Mouse (Mus musculus): ENCODE measurements at regions not wholly inside any gene's neighbourhood (a gene's known extent, or its start where the extent isn't known, plus 50 kb on each side); places are given as distances from the start of the nearest gene placed in this dataset.

- no peak for TF ChIP-seq E2F4 (IDR thresholded peaks at IDR 0.05; ENCODE audit: insufficient read depth)
- TF ChIP-seq MYOD1 (IDR thresholded peaks at IDR 0.05; ENCODE audit: control insufficient read depth in 1 of 3, insufficient read length in 2 of 3, low read depth in 2 of 3), result no peak
- TF ChIP-seq REST (IDR thresholded peaks at IDR 0.05; ENCODE audit: insufficient read depth, insufficient read length), result no peak
- TF ChIP-seq TCF3 (IDR thresholded peaks at IDR 0.05; ENCODE audit: insufficient read length, low read depth), result no peak
- TF ChIP-seq USF1 (IDR thresholded peaks at IDR 0.05; ENCODE audit: low read depth), result no peak
- Histone ChIP-seq H3K27me3 (ENCODE audit: control insufficient read depth, insufficient read depth, insufficient read length) (no peaks in the 10 kb centered on the region), H3K79me2 (ENCODE audit: control insufficient read depth, insufficient read depth) (no peaks in the 10 kb centered on the region), H3K4me2 (ENCODE audit: low read depth) (no peak overlapping the region), H3K4me3 (no peak overlapping the region), H3ac (ENCODE audit: control insufficient read depth, insufficient read length) (no peak overlapping the region), H3K36me3 (ENCODE audit: control insufficient read depth, insufficient read depth) (no peaks in the 10 kb centered on the region)
Measured at GRCm38 (mm10) chr15:42838839-42839238, 2704.7 kb downstream of the 9330182O14Rik start.

- no peak overlapping the region for H3K4me3 ChIP-seq
- H3K79me2 ChIP-seq (ENCODE audit: control insufficient read depth, insufficient read depth), result no peaks in the 10 kb centered on the region
- no peaks in the 10 kb centered on the region for H3K27me3 ChIP-seq (ENCODE audit: control insufficient read depth, insufficient read depth, insufficient read length)
- TF ChIP-seq MYOD1 (IDR thresholded peaks at IDR 0.05; ENCODE audit: control insufficient read depth in 1 of 3, insufficient read length in 2 of 3, low read depth in 2 of 3), result no peak
- no peak for TF ChIP-seq POLR2AphosphoS2 (IDR thresholded peaks at IDR 0.05; ENCODE audit: insufficient read length, low read depth)
- no peak for TF ChIP-seq E2F4 (IDR thresholded peaks at IDR 0.05; ENCODE audit: insufficient read depth)
- TF ChIP-seq SRF (IDR thresholded peaks at IDR 0.05; ENCODE audit: control insufficient read depth, insufficient read length, low read depth), result no peak
- TF ChIP-seq REST (IDR thresholded peaks at IDR 0.05; ENCODE audit: insufficient read depth, insufficient read length), result no peak
- no peak for TF ChIP-seq TCF12 (IDR thresholded peaks at IDR 0.05; ENCODE audit: insufficient read depth, poor library complexity, severe bottlenecking)
- no peak for TF ChIP-seq CEBPB (IDR thresholded peaks at IDR 0.05; ENCODE audit: insufficient read depth, poor library complexity, severe bottlenecking)
- TF ChIP-seq TCF3 (IDR thresholded peaks at IDR 0.05; ENCODE audit: insufficient read length, low read depth), result no peak
- no peak for TF ChIP-seq POLR2A (IDR thresholded peaks at IDR 0.05; ENCODE audit: insufficient read length, low read depth)
- no peak for TF ChIP-seq MYOG (IDR thresholded peaks at IDR 0.05; ENCODE audit: control insufficient read depth in 1 of 3, insufficient read depth in 1 of 3, insufficient read length in 2 of 3, low read depth in 2 of 3)
- TF ChIP-seq MAX (IDR thresholded peaks at IDR 0.05; ENCODE audit: low read depth), result no peak
- TF ChIP-seq USF1 (IDR thresholded peaks at IDR 0.05; ENCODE audit: low read depth), result no peak
- H3ac ChIP-seq (ENCODE audit: control insufficient read depth, insufficient read length), result no peak overlapping the region
- no peak overlapping the region for H3K4me2 ChIP-seq (ENCODE audit: low read depth)
- no peaks in the 10 kb centered on the region for H3K36me3 ChIP-seq (ENCODE audit: control insufficient read depth, insufficient read depth)
Measured at GRCm38 (mm10) chr15:42850003-42850402, 2715.8 kb downstream of the 9330182O14Rik start.

- H3ac ChIP-seq (ENCODE audit: control insufficient read depth, insufficient read length), result no peak overlapping the region
- H3K27me3 ChIP-seq (ENCODE audit: control insufficient read depth, insufficient read depth, insufficient read length), result no peaks in the 10 kb centered on the region
- H3K4me3 ChIP-seq, result no peak overlapping the region
- H3K36me3 ChIP-seq (ENCODE audit: control insufficient read depth, insufficient read depth), result no peaks in the 10 kb centered on the region
- no peaks in the 10 kb centered on the region for H3K79me2 ChIP-seq (ENCODE audit: control insufficient read depth, insufficient read depth)
- no peak overlapping the region for H3K4me2 ChIP-seq (ENCODE audit: low read depth)
- TF ChIP-seq TCF3 (IDR thresholded peaks at IDR 0.05; ENCODE audit: insufficient read length, low read depth) (no peak), CEBPB (IDR thresholded peaks at IDR 0.05; ENCODE audit: insufficient read depth, poor library complexity, severe bottlenecking) (no peak), MAX (IDR thresholded peaks at IDR 0.05; ENCODE audit: low read depth) (no peak), SRF (IDR thresholded peaks at IDR 0.05; ENCODE audit: control insufficient read depth, insufficient read length, low read depth) (no peak), MYOG (IDR thresholded peaks at IDR 0.05; ENCODE audit: control insufficient read depth in 1 of 3, insufficient read depth in 1 of 3, insufficient read length in 2 of 3, low read depth in 2 of 3) (no peak), E2F4 (IDR thresholded peaks at IDR 0.05; ENCODE audit: insufficient read depth) (no peak), POLR2A (IDR thresholded peaks at IDR 0.05; ENCODE audit: insufficient read length, low read depth) (no peak), REST (IDR thresholded peaks at IDR 0.05; ENCODE audit: insufficient read depth, insufficient read length) (no peak), USF1 (IDR thresholded peaks at IDR 0.05; ENCODE audit: low read depth) (no peak), TCF12 (IDR thresholded peaks at IDR 0.05; ENCODE audit: insufficient read depth, poor library complexity, severe bottlenecking) (no peak), POLR2AphosphoS2 (IDR thresholded peaks at IDR 0.05; ENCODE audit: insufficient read length, low read depth) (no peak), MYOD1 (IDR thresholded peaks at IDR 0.05; ENCODE audit: control insufficient read depth in 1 of 3, insufficient read length in 2 of 3, low read depth in 2 of 3) (no peak)
Measured at GRCm38 (mm10) chr15:42872491-42872890, 2738.3 kb downstream of the 9330182O14Rik start.

GRCm38 (mm10) chr15:42894611-42895010 is 2760.4 kb downstream of the 9330182O14Rik start:
- H3K36me3 ChIP-seq (ENCODE audit: control insufficient read depth, insufficient read depth), result no peaks in the 10 kb centered on the region
- TF ChIP-seq MYOG (IDR thresholded peaks at IDR 0.05; ENCODE audit: control insufficient read depth in 1 of 3, insufficient read depth in 1 of 3, insufficient read length in 2 of 3, low read depth in 2 of 3) (no peak), TCF3 (IDR thresholded peaks at IDR 0.05; ENCODE audit: insufficient read length, low read depth) (no peak), MAX (IDR thresholded peaks at IDR 0.05; ENCODE audit: low read depth) (no peak), MYOD1 (IDR thresholded peaks at IDR 0.05; ENCODE audit: control insufficient read depth in 1 of 3, insufficient read length in 2 of 3, low read depth in 2 of 3) (no peak), POLR2AphosphoS2 (IDR thresholded peaks at IDR 0.05; ENCODE audit: insufficient read length, low read depth) (no peak), TCF12 (IDR thresholded peaks at IDR 0.05; ENCODE audit: insufficient read depth, poor library complexity, severe bottlenecking) (no peak), REST (IDR thresholded peaks at IDR 0.05; ENCODE audit: insufficient read depth, insufficient read length) (no peak), SRF (IDR thresholded peaks at IDR 0.05; ENCODE audit: control insufficient read depth, insufficient read length, low read depth) (no peak), USF1 (IDR thresholded peaks at IDR 0.05; ENCODE audit: low read depth) (no peak), POLR2A (IDR thresholded peaks at IDR 0.05; ENCODE audit: insufficient read length, low read depth) (no peak), E2F4 (IDR thresholded peaks at IDR 0.05; ENCODE audit: insufficient read depth) (no peak), CEBPB (IDR thresholded peaks at IDR 0.05; ENCODE audit: insufficient read depth, poor library complexity, severe bottlenecking) (no peak)
- no peaks in the 10 kb centered on the region for H3K27me3 ChIP-seq (ENCODE audit: control insufficient read depth, insufficient read depth, insufficient read length)
- no peak overlapping the region for H3K4me2 ChIP-seq (ENCODE audit: low read depth)
- no peak overlapping the region for H3K4me3 ChIP-seq
- H3ac ChIP-seq (ENCODE audit: control insufficient read depth, insufficient read length), result no peak overlapping the region
- no peaks in the 10 kb centered on the region for H3K79me2 ChIP-seq (ENCODE audit: control insufficient read depth, insufficient read depth)

GRCm38 (mm10) chr15:42900056-42900455 is 2765.9 kb downstream of the 9330182O14Rik start:
- H3ac ChIP-seq (ENCODE audit: control insufficient read depth, insufficient read length), result no peak overlapping the region
- H3K4me3 ChIP-seq, result no peak overlapping the region
- no peak for TF ChIP-seq MYOD1 (IDR thresholded peaks at IDR 0.05; ENCODE audit: control insufficient read depth in 1 of 3, insufficient read length in 2 of 3, low read depth in 2 of 3)
- no peak for TF ChIP-seq TCF12 (IDR thresholded peaks at IDR 0.05; ENCODE audit: insufficient read depth, poor library complexity, severe bottlenecking)
- TF ChIP-seq SRF (IDR thresholded peaks at IDR 0.05; ENCODE audit: control insufficient read depth, insufficient read length, low read depth), result no peak
- TF ChIP-seq TCF3 (IDR thresholded peaks at IDR 0.05; ENCODE audit: insufficient read length, low read depth), result no peak
- no peak for TF ChIP-seq CEBPB (IDR thresholded peaks at IDR 0.05; ENCODE audit: insufficient read depth, poor library complexity, severe bottlenecking)
- TF ChIP-seq MAX (IDR thresholded peaks at IDR 0.05; ENCODE audit: low read depth), result no peak
- no peak for TF ChIP-seq POLR2AphosphoS2 (IDR thresholded peaks at IDR 0.05; ENCODE audit: insufficient read length, low read depth)
- no peak for TF ChIP-seq MYOG (IDR thresholded peaks at IDR 0.05; ENCODE audit: control insufficient read depth in 1 of 3, insufficient read depth in 1 of 3, insufficient read length in 2 of 3, low read depth in 2 of 3)
- no peak for TF ChIP-seq POLR2A (IDR thresholded peaks at IDR 0.05; ENCODE audit: insufficient read length, low read depth)
- TF ChIP-seq USF1 (IDR thresholded peaks at IDR 0.05; ENCODE audit: low read depth), result no peak
- no peak for TF ChIP-seq E2F4 (IDR thresholded peaks at IDR 0.05; ENCODE audit: insufficient read depth)
- no peaks in the 10 kb centered on the region for H3K36me3 ChIP-seq (ENCODE audit: control insufficient read depth, insufficient read depth)
- no peaks in the 10 kb centered on the region for H3K79me2 ChIP-seq (ENCODE audit: control insufficient read depth, insufficient read depth)
- no peak overlapping the region for H3K4me2 ChIP-seq (ENCODE audit: low read depth)
- H3K27me3 ChIP-seq (ENCODE audit: control insufficient read depth, insufficient read depth, insufficient read length), result no peaks in the 10 kb centered on the region

Data from myocyte (in vitro differentiated cells).